Comparison of ENCODE assay signal across 18 mouse cellular contexts in the genomic region with DNA sequence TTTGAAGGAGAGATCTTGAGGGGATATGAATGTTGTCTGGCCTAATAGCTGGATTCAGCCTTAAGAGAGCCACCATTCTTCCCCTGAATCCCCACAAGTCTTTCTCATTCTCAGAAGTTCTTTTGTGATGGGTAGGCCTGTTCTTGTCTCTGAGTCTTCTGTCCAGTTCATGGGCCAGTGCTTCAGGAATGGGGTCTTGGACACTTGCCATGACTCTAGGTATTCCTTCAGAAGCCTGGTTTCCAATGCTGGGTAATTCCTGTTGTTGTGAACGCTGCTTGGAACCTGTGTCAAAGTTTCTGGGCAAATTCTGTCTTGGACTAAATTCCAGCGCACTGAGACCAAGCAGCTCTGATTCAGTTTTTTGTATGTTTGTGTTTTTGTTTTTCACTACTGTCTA.
"Had no signal": no experiment of that assay in that cellular context is flagged by ENCODE, and none has a peak within 500 bp of the region (broad histone marks: within the 10 kb centered on the region; RNA-seq: fewer than 3 reads in every experiment).

No protein-coding gene starts in this region.

- H3K4me1 ChIP-seq: midbrain, embryonic 10.5 days; midbrain, embryonic 12.5 days; neural tube, embryonic 13.5 days; neural tube, embryonic 15.5 days had no signal

- H3K27me3 ChIP-seq: midbrain, embryonic 12.5 days; neural tube, embryonic 13.5 days; neural tube, embryonic 15.5 days had no signal

- ATAC-seq: midbrain, embryonic 16.5 days had no signal

- DNase-seq: lung, embryonic 14.5 days; lung, postnatal 10 days; lung, postnatal 4 days; midbrain, embryonic 14.5 days; retina, postnatal 1 day; right cerebral cortex, adult 18-20 months; right cerebral cortex, postnatal 25 days; right cerebral cortex, postnatal 4 days; spleen, adult 18-20 months; thymus, adult 18-20 months; thymus, postnatal 14 days; thymus, postnatal 36 days had no signal

- H3K36me3 ChIP-seq: midbrain, embryonic 10.5 days; midbrain, embryonic 12.5 days; neural tube, embryonic 13.5 days; neural tube, embryonic 15.5 days had no signal

- H3K9ac ChIP-seq: lung, embryonic 14.5 days; midbrain, embryonic 12.5 days; neural tube, embryonic 13.5 days; neural tube, embryonic 15.5 days had no signal

- H3K4me2 ChIP-seq: lung, embryonic 14.5 days; midbrain, embryonic 12.5 days; neural tube, embryonic 13.5 days; neural tube, embryonic 15.5 days had no signal

- H3K4me3 ChIP-seq: midbrain, embryonic 10.5 days; midbrain, embryonic 12.5 days; myocyte; neural tube, embryonic 13.5 days; neural tube, embryonic 15.5 days had no signal

- H3K27ac ChIP-seq: midbrain, embryonic 10.5 days; midbrain, embryonic 12.5 days; neural tube, embryonic 13.5 days; neural tube, embryonic 15.5 days had no signal
